ENCODE assay signal across 25 mouse cellular contexts in genomic region chr11:68442346-68442745, GRCm38 (mm10). TPM values are rescaled to one million over a fixed set of nuclear protein-coding genes. Genes with fewer than 3 reads are reported as not detected.
DNase-seq lines count a peak whose midpoint lies in the region; ATAC-seq lines count a peak whose summit lies in the region.
"Had no signal": no experiment of that assay in that cellular context is flagged by ENCODE, and none has a peak within 500 bp of the region (broad histone marks: within the 10 kb centered on the region; RNA-seq: fewer than 3 reads in every experiment).

No protein-coding gene starts in this region.

- H3K4me1 ChIP-seq in hindbrain, embryonic 13.5 days (replicated peaks), result no peaks in the 10 kb centered on the region
- no peaks in the 10 kb centered on the region for H3K4me1 ChIP-seq in forebrain, embryonic 15.5 days
- H3K4me1 ChIP-seq: embryonic facial prominence, embryonic 12.5 days; embryonic facial prominence, embryonic 15.5 days; heart, embryonic 12.5 days; heart, embryonic 15.5 days; hindbrain, embryonic 10.5 days had no signal

- H3K9me3 ChIP-seq in hindbrain, embryonic 13.5 days, result 0 out of 2 replicates have a peak, but pooled peaks cover 2% of the 10 kb centered on the region
- H3K9me3 ChIP-seq in forebrain, embryonic 15.5 days, result no peaks in the 10 kb centered on the region
- H3K9me3 ChIP-seq: embryonic facial prominence, embryonic 12.5 days; embryonic facial prominence, embryonic 15.5 days; heart, embryonic 15.5 days; hindbrain, embryonic 10.5 days had no signal

- no peaks in the 10 kb centered on the region for H3K27me3 ChIP-seq in hindbrain, embryonic 13.5 days
- 0 out of 2 replicates have a peak, but pooled peaks cover 3% of the 10 kb centered on the region for H3K27me3 ChIP-seq in forebrain, embryonic 15.5 days
- H3K27me3 ChIP-seq: embryonic facial prominence, embryonic 12.5 days; embryonic facial prominence, embryonic 15.5 days had no signal

- intact Hi-C loops in left cerebral cortex, postnatal 14 days (cut with DNase I), result no loop called here

- no peak overlapping the region for H3K4me3 ChIP-seq in hindbrain, embryonic 13.5 days
- H3K4me3 ChIP-seq in forebrain, embryonic 15.5 days, result no peak overlapping the region
- H3K4me3 ChIP-seq: embryonic facial prominence, embryonic 12.5 days; embryonic facial prominence, embryonic 15.5 days; heart, embryonic 12.5 days; heart, embryonic 15.5 days; hindbrain, embryonic 10.5 days had no signal

- WGBS in hindbrain, embryonic 13.5 days, result 92% methylated on average over 8 of the region's 8 CpGs
- WGBS in forebrain, embryonic 15.5 days, result 89% methylated on average over 8 of the region's 8 CpGs

- peak; percentile 20 for DNase-seq in CD4-positive, CD25-positive, alpha-beta regulatory T cell, adult 2 months (ENCODE audit: low read depth, low spot score)
- peak; percentile 74 for DNase-seq in induced T-regulatory cell, adult 2 months (ENCODE audit: low read depth)
- DNase-seq in natural killer cell, adult 2 months (ENCODE audit: low spot score in 2 of 2), result peak; percentile 74 to 88
- no peak for DNase-seq in left cerebral cortex, postnatal 14 days (ENCODE audit: low spot score in 2 of 2)
- DNase-seq: cerebellum, adult 11 months; cerebellum, adult 2 months; cerebellum, adult 9-11 months; cerebellum, postnatal 25 days; gastrocnemius, postnatal 10 days; heart, postnatal 10 days; heart, postnatal 36 days had no signal

- H3K27ac ChIP-seq in hindbrain, embryonic 13.5 days, result no peak overlapping the region
- H3K27ac ChIP-seq in forebrain, embryonic 15.5 days (replicated peaks), result no peak overlapping the region
- H3K27ac ChIP-seq: embryonic facial prominence, embryonic 12.5 days; embryonic facial prominence, embryonic 15.5 days; heart, embryonic 15.5 days; hindbrain, embryonic 10.5 days; hindbrain, embryonic 14.5 days; hindbrain, postnatal 0 days had no signal

- no peaks in the 10 kb centered on the region for H3K36me3 ChIP-seq in hindbrain, embryonic 13.5 days
- no peaks in the 10 kb centered on the region for H3K36me3 ChIP-seq in forebrain, embryonic 15.5 days
- H3K36me3 ChIP-seq: embryonic facial prominence, embryonic 12.5 days; embryonic facial prominence, embryonic 15.5 days; heart, embryonic 12.5 days; heart, embryonic 15.5 days; hindbrain, embryonic 10.5 days had no signal

- no peak for ATAC-seq in CD4-positive, CD25-positive, alpha-beta regulatory T cell, adult 4 months
- peak; percentile 41 for ATAC-seq in activated CD4-positive, CD25-positive, alpha-beta regulatory T cell, adult 4 months
- no peak for ATAC-seq in hindbrain, embryonic 13.5 days (ENCODE audit: low FRiP score)
- ATAC-seq in forebrain, embryonic 15.5 days (replicated peaks), result no peak
- ATAC-seq: forebrain, embryonic 14.5 days; hindbrain, postnatal 0 days; intestine, postnatal 0 days had no signal

- H3K4me2 ChIP-seq in hindbrain, embryonic 13.5 days, result no peak overlapping the region
- H3K4me2 ChIP-seq in forebrain, embryonic 15.5 days (replicated peaks), result no peak overlapping the region
- H3K4me2 ChIP-seq: embryonic facial prominence, embryonic 12.5 days; embryonic facial prominence, embryonic 15.5 days; heart, embryonic 12.5 days; heart, embryonic 15.5 days; hindbrain, embryonic 14.5 days had no signal

- no peak overlapping the region for H3K9ac ChIP-seq in hindbrain, embryonic 13.5 days
- H3K9ac ChIP-seq in forebrain, embryonic 15.5 days (replicated peaks), result no peak overlapping the region
- H3K9ac ChIP-seq: embryonic facial prominence, embryonic 12.5 days; embryonic facial prominence, embryonic 15.5 days; heart, embryonic 12.5 days; heart, embryonic 15.5 days; hindbrain, embryonic 14.5 days had no signal

RNA-seq across cellular contexts. Expression of gene Pik3r5, which starts 10.4 kb away (rescaled TPM):
- 10 to 100 TPM; 17.9 to 26.3 TPM for polyA plus RNA-seq in CD4-positive, CD25-positive, alpha-beta regulatory T cell, adult 4 months (2017; shearing (Covaris generic))
- polyA plus RNA-seq in activated CD4-positive, CD25-positive, alpha-beta regulatory T cell, adult 4 months (2017; shearing (Covaris generic)), result 10 to 100 TPM; 17.1 to 20.0 TPM
- 0.62 and 0.97 TPM in 2 replicates for polyA plus RNA-seq in hindbrain, embryonic 13.5 days (2015; fragmentation: Nextera tagmentation; extraction: Ambion mirVana)
- polyA plus RNA-seq in forebrain, embryonic 15.5 days (2015; fragmentation: Nextera tagmentation; extraction: Ambion mirVana), result 0.11 and 0.20 TPM in 2 replicates
- 1 to 10 TPM; 4.0 to 4.1 TPM for total RNA-seq in left cerebral cortex, postnatal 14 days (2021)

RNA-seq across cellular contexts. Expression of gene Ntn1, which starts 41.7 kb away (rescaled TPM):
- polyA plus RNA-seq in CD4-positive, CD25-positive, alpha-beta regulatory T cell, adult 4 months (2017; shearing (Covaris generic)), result under 1 TPM; 0.63 to 0.90 TPM
- polyA plus RNA-seq in activated CD4-positive, CD25-positive, alpha-beta regulatory T cell, adult 4 months (2017; shearing (Covaris generic)), result under 1 TPM; 0.17 to 0.41 TPM
- polyA plus RNA-seq in hindbrain, embryonic 13.5 days (2015; fragmentation: Nextera tagmentation; extraction: Ambion mirVana), result 22.3 and 26.4 TPM in 2 replicates
- 6.7 and 8.1 TPM in 2 replicates for polyA plus RNA-seq in forebrain, embryonic 15.5 days (2015; fragmentation: Nextera tagmentation; extraction: Ambion mirVana)
- total RNA-seq in left cerebral cortex, postnatal 14 days (2021), result 10 to 100 TPM in 1 of 2 experiments, 1 to 10 TPM in 1; 8.0 to 11.1 TPM
- total RNA-seq: common myeloid progenitor, adult 5-6 weeks had no signal

Comparison
In these comparisons a context has a peak if more than half of its experiments do, and no peak if none do; other contexts are left out.
1. DNase-seq: peak in CD4-positive, CD25-positive, alpha-beta regulatory T cell, adult 2 months (single experiment), induced T-regulatory cell, adult 2 months (single experiment) and natural killer cell, adult 2 months (2 of 2); none in left cerebral cortex, postnatal 14 days (0 of 2).